Mouse (Mus musculus): ENCODE measurements around the gene Rfx7. TPM values are rescaled to one million over a fixed set of nuclear protein-coding genes. Genes with fewer than 3 reads are reported as not detected.
"Not testable (repeated sequence)": the region's sequence is repeated elsewhere in the genome, so short reads cannot be mapped to it uniquely, and the experiment has no call there.

Rfx7 gene
- polyA plus RNA-seq, 1 experiment from 2014 or later = 5.7 TPM

GRCm38 (mm10) chr9:72660911-72661310 lies 128.9 kb downstream of the Rfx7 start:
- no peaks in the 10 kb centered on the region for H3K27me3 ChIP-seq (replicated peaks)
- peak overlapping the region; percentile 29; the same call in 1 of the 2 replicates for H3K9ac ChIP-seq
- peaks cover 60% of the 10 kb centered on the region for H3K4me1 ChIP-seq
- peak overlapping the region; percentile 91 for H3K4me2 ChIP-seq
- no peak for ATAC-seq
- H3K36me3 ChIP-seq = peaks cover 22% of the 10 kb centered on the region
- no peaks in the 10 kb centered on the region for H3K9me3 ChIP-seq (replicated peaks)
- no peak overlapping the region for H3K4me3 ChIP-seq
- WGBS (ENCODE audit: insufficient replicate concordance) = 37% methylated on average over 1 of the region's 1 CpGs
- H3K27ac ChIP-seq = peak overlapping the region; percentile 97

DNA sequence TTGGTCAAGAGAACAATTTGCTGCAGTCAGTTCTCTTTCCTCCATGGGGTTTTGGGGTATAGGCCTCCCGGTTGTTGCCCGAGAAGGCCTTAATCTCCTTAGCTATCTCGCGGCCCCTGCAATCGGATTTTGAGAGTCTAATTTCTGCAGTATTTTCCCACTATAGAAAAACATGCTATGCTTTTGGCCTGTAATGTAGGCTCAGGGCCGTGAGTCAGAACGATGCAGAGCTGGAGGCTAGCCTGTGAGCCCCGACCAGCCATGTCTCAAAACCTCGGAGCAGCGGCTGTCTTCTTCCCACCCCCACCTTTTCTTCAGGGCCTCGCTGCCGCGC lies 129.5 kb downstream of the Rfx7 start:
- Histone ChIP-seq H3K4me2 (peak overlapping the region; percentile 91), H3K9me3 (replicated peaks) (no peaks in the 10 kb centered on the region), H3K27ac (peak overlapping the region; percentile 97), H3K4me3 (peak overlapping the region; percentile 93), H3K27me3 (replicated peaks) (no peaks in the 10 kb centered on the region), H3K36me3 (peaks cover 28% of the 10 kb centered on the region), H3K4me1 (peaks cover 61% of the 10 kb centered on the region), H3K9ac (peak overlapping the region; percentile 97)
- WGBS (ENCODE audit: insufficient replicate concordance) = 0% methylated on average over 13 of the region's 13 CpGs
- no peak for ATAC-seq

- Histone ChIP-seq H3K4me2 (peak within 1 kb of the TSS; percentile 91), H3K27me3 (replicated peaks) (no peaks in the 10 kb centered on the region), H3K9ac (peak within 1 kb of the TSS; percentile 97), H3K4me1 (peaks cover 61% of the 10 kb centered on the region), H3K9me3 (replicated peaks) (no peaks in the 10 kb centered on the region), H3K4me3 (peak within 1 kb of the TSS; percentile 93), H3K36me3 (peaks cover 33% of the 10 kb centered on the region), H3K27ac (peak within 1 kb of the TSS; percentile 97)
- ATAC-seq = peak; percentile 90
- under 1% methylated on average over 58 of the region's 83 CpGs for WGBS (ENCODE audit: insufficient replicate concordance)
Measured at GRCm38 (mm10) chr9:72661895-72662661, 130.0 kb downstream of the Rfx7 start, which contains the start of gene Nedd4. Gene Nedd4 (plus strand): TSS chr9:72662346.

DNA sequence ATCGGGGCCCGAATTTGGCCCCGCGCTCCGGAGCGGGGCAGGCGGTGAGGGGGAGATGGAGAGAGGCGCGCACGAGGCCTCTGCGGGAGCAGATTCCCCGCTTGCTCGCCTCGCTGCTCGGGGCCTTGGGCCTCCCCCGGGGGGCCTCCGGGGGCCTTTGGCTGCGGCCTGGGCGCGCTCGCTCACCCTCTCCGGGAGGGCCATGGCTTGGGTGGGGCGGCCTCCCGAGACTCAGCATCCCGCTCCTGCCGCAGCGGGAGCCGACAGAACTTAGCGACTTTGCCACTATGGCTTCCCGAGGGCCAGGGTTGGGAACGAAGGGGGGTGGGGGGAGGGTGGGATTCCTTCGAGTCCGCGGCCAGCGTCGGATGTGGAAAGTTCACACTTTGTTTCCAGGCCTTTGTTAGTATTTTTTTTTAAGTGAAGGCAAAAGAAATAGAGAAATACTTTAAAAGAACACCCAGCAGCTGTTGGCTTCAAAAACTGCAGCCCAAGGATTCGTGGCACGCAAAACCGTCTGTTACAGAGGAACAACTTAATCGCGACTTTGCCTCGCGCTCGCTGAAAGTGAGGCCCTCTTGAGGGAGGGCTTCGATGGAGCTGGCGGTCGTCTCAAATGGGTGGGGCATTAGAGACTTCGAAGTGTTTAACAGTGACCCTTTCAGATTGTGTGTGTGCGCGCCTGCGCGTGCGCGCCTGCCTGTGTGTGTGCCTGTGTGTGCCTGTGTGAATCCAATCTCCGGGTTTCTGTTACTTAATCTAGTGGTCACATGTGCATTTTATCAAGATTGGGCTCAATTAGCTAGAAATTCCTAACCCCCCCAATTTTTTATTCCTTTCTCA lies 130.9 kb downstream of the Rfx7 start:
- H3K36me3 ChIP-seq = peaks cover 42% of the 10 kb centered on the region
- peaks cover 60% of the 10 kb centered on the region for H3K4me1 ChIP-seq
- peak overlapping the region; percentile 97 for H3K27ac ChIP-seq
- H3K27me3 ChIP-seq (replicated peaks) = no peaks in the 10 kb centered on the region
- H3K4me2 ChIP-seq = peak overlapping the region; percentile 91
- peak overlapping the region; percentile 93 for H3K4me3 ChIP-seq
- H3K9ac ChIP-seq = peak overlapping the region; percentile 97
- H3K9me3 ChIP-seq (replicated peaks) = no peaks in the 10 kb centered on the region
- ATAC-seq = peak; percentile 65
- WGBS (ENCODE audit: insufficient replicate concordance) = under 1% methylated on average over 55 of the region's 55 CpGs

- Histone ChIP-seq H3K9ac (peak overlapping the region; percentile 97), H3K4me3 (peak overlapping the region; percentile 93), H3K9me3 (replicated peaks) (no peaks in the 10 kb centered on the region), H3K4me1 (peaks cover 60% of the 10 kb centered on the region), H3K27me3 (replicated peaks) (no peaks in the 10 kb centered on the region), H3K27ac (peak overlapping the region; percentile 97), H3K36me3 (peaks cover 43% of the 10 kb centered on the region), H3K4me2 (peak overlapping the region; percentile 91)
- ATAC-seq = no peak
- WGBS (ENCODE audit: insufficient replicate concordance) = 10% methylated on average over 10 of the region's 10 CpGs
Measured at GRCm38 (mm10) chr9:72663534-72663918, 131.5 kb downstream of the Rfx7 start.

- no peaks in the 10 kb centered on the region for H3K9me3 ChIP-seq (replicated peaks)
- WGBS (ENCODE audit: insufficient replicate concordance) = 65% methylated on average over 12 of the region's 12 CpGs
- H3K27ac ChIP-seq = peak overlapping the region; percentile 97
- no peaks in the 10 kb centered on the region for H3K27me3 ChIP-seq (replicated peaks)
- peak overlapping the region; percentile 91 for H3K4me2 ChIP-seq
- H3K36me3 ChIP-seq = peaks cover 53% of the 10 kb centered on the region
- peak overlapping the region; percentile 97 for H3K9ac ChIP-seq
- no peak for ATAC-seq
- peaks cover 69% of the 10 kb centered on the region for H3K4me1 ChIP-seq
- peak overlapping the region; percentile 93 for H3K4me3 ChIP-seq
Measured at GRCm38 (mm10) chr9:72664409-72665351, 132.6 kb downstream of the Rfx7 start.

- peak overlapping the region; percentile 97 for H3K27ac ChIP-seq
- no peaks in the 10 kb centered on the region for H3K9me3 ChIP-seq (replicated peaks)
- WGBS (ENCODE audit: insufficient replicate concordance) = 75% methylated on average over 7 of the region's 7 CpGs
- peak overlapping the region; percentile 91 for H3K4me2 ChIP-seq
- H3K36me3 ChIP-seq = peaks cover 62% of the 10 kb centered on the region
- H3K4me3 ChIP-seq = 0 out of 2 replicates have a peak overlapping the region, but pooled peaks have one; percentile 93
- ATAC-seq = no peak
- no peaks in the 10 kb centered on the region for H3K27me3 ChIP-seq (replicated peaks)
- 0 out of 2 replicates have a peak overlapping the region, but pooled peaks have one; percentile 5 for H3K9ac ChIP-seq
- H3K4me1 ChIP-seq = peaks cover 63% of the 10 kb centered on the region
Measured at GRCm38 (mm10) chr9:72665517-72665916, 133.5 kb downstream of the Rfx7 start.

DNA sequence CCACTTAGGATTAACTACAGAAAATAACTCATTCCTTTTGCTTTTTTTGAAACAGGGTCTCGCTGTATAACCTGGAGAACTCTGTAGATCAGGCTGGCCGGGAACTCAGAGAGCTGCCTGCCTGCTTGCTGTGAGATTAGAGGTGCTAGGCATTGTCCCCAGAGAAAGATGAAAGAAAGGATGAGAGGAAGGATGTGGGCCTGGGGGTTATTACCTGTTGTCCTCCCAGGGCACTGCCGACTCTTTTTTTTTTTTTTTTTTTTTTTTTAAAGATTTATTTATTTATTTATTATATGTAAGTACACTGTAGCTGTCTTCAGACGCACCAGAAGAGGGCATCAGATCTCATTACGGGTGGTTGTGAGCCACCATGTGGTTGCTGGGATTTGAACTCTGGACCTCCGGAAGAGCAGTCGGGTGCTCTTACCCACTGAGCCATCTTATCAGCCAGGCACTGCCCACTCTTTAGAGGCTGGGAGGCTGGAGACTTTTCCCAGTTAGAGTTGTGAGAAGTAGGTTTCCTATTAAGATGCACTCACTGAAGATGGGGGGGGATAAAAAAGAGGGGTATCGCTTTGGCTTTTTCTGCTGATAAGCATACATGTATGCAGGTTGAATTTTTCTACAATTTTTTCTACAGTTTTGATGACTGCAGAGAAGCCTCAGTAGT lies 134.4 kb downstream of the Rfx7 start:
- not testable (repeated sequence) for H3K27me3 ChIP-seq (replicated peaks); ATAC-seq; H3K9me3 ChIP-seq (replicated peaks); H3K4me3 ChIP-seq
- H3K9ac ChIP-seq = peak overlapping the region; percentile 46; the same call in 1 of the 2 replicates
- peaks cover 68% of the 10 kb centered on the region for H3K36me3 ChIP-seq
- H3K27ac ChIP-seq = peak overlapping the region; percentile 54; the same call in 1 of the 2 replicates
- H3K4me2 ChIP-seq = peak overlapping the region; percentile 8; the same call in 1 of the 2 replicates
- H3K4me1 ChIP-seq = peaks cover 54% of the 10 kb centered on the region
- 53% methylated on average over 7 of the region's 8 CpGs for WGBS (ENCODE audit: insufficient replicate concordance)

DNA sequence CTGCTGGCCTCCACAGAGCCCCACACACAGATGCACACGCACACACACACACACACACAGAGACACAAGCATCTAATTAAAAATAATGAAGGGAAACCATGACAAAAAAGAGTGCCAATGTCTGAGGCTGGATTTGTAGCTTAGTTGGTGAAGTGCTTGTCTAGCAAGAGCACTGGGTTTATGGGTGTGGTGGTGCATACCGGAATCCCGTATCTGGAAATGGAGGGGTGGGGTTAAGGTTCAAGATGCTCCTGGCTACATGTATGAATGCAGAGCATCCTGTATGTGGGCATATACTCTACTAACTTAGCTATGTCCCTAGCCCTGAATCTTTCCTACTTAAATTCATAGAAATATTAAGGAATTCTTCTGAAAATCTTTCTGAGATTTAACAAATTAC lies 135.1 kb downstream of the Rfx7 start:
- H3K27me3 ChIP-seq (replicated peaks) = no peaks in the 10 kb centered on the region
- peak overlapping the region; percentile 54; the same call in 1 of the 2 replicates for H3K27ac ChIP-seq
- WGBS (ENCODE audit: insufficient replicate concordance) = 78% methylated on average over 3 of the region's 3 CpGs
- peak overlapping the region; percentile 46 for H3K9ac ChIP-seq
- peaks cover 74% of the 10 kb centered on the region for H3K36me3 ChIP-seq
- H3K4me1 ChIP-seq = peaks cover 50% of the 10 kb centered on the region
- ATAC-seq = no peak
- H3K9me3 ChIP-seq (replicated peaks) = no peaks in the 10 kb centered on the region
- no peak overlapping the region for H3K4me3 ChIP-seq
- H3K4me2 ChIP-seq = peak overlapping the region; percentile 8; the same call in 1 of the 2 replicates

- ATAC-seq = no peak
- Histone ChIP-seq H3K4me2 (no peak overlapping the region), H3K27me3 (replicated peaks) (no peaks in the 10 kb centered on the region), H3K9ac (no peak overlapping the region), H3K4me1 (peaks cover 42% of the 10 kb centered on the region), H3K27ac (peak overlapping the region; percentile 30; the same call in 1 of the 2 replicates), H3K9me3 (replicated peaks) (no peaks in the 10 kb centered on the region), H3K4me3 (no peak overlapping the region), H3K36me3 (peaks cover 88% of the 10 kb centered on the region)
- whole genome bisulfite sequencing (ENCODE audit: insufficient replicate concordance) = 88% methylated on average over 7 of the region's 7 CpGs
Measured at GRCm38 (mm10) chr9:72669383-72669782, 137.3 kb downstream of the Rfx7 start.

- Histone ChIP-seq H3K9me3 (replicated peaks) (no peaks in the 10 kb centered on the region), H3K27ac (no peak overlapping the region), H3K27me3 (replicated peaks) (no peaks in the 10 kb centered on the region), H3K9ac (no peak overlapping the region), H3K4me3 (no peak overlapping the region), H3K4me2 (no peak overlapping the region), H3K36me3 (peaks cover 87% of the 10 kb centered on the region), H3K4me1 (peaks cover 13% of the 10 kb centered on the region; the same call in 1 of the 2 replicates)
- ATAC-seq = no peak
- WGBS (ENCODE audit: insufficient replicate concordance) = 33% methylated on average over 2 of the region's 2 CpGs
Measured at GRCm38 (mm10) chr9:72672361-72672760, 140.3 kb downstream of the Rfx7 start.
